10 mouse cellular contexts compared by ENCODE assay signal in the genomic region with DNA sequence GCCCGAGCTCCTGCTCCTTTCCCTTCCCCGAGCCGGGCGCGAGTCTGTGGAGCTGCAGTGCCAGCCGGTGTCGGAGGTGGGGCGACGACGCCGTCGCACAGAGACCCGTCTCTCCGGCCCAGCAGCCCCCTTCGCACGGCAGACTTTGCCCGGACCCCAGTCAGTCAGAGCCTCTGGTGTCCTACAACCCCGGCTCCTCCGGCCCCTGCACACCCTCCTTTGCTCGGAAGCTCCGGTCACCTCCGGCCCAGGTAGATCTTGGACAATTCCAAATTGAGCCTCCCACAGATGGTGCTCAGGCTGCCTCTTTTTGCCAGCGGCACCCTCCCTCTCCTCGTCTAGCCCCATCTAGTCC. TPM values are rescaled to one million over a fixed set of nuclear protein-coding genes. Genes with fewer than 3 reads are reported as not detected.
A peak's percentile ranks its signal among the peaks of the same experiment; 100 is the strongest.
DNase-seq lines count a peak whose midpoint lies in the region; ATAC-seq and TF ChIP-seq lines count a peak whose summit lies in the region.
"Had no signal": no experiment of that assay in that cellular context is flagged by ENCODE, and none has a peak within 500 bp of the region (broad histone marks: within the 10 kb centered on the region; RNA-seq: fewer than 3 reads in every experiment).

No protein-coding gene starts in this region.

- no peak overlapping the region for H3K9ac ChIP-seq in heart, adult 2 months (ENCODE audit: low read depth, low read length)
- no peak overlapping the region for H3K9ac ChIP-seq in liver, embryonic 12.5 days

- peak overlapping the region; percentile 84 for H3K4me2 ChIP-seq in liver, embryonic 12.5 days

- H3K4me3 ChIP-seq in heart, adult 2 months = peak overlapping the region; percentile 72
- peak overlapping the region; percentile 73 for H3K4me3 ChIP-seq in thymus, adult 2 months (ENCODE audit: control insufficient read depth, insufficient read depth, low read length)
- peak overlapping the region; percentile 68 for H3K4me3 ChIP-seq in liver, embryonic 12.5 days

- no peaks in the 10 kb centered on the region for H3K79me2 ChIP-seq in heart, adult 2 months (replicated peaks; ENCODE audit: control insufficient read depth, insufficient read depth, low read length)

- intact Hi-C loops in heart, adult 2 months (cut with DNase I) = loop anchor here (2.0 to 5.0 kb wide), 2 partner anchors 25 to 78 kb away; no protein-coding TSS in a partner anchor

- peak overlapping the region; percentile 20; the same call in 1 of the 2 replicates for H3K27ac ChIP-seq in heart, adult 2 months
- no peak overlapping the region for H3K27ac ChIP-seq in thymus, adult 2 months (ENCODE audit: control insufficient read depth, insufficient read depth, low read length)
- no peak overlapping the region for H3K27ac ChIP-seq in liver, embryonic 12.5 days
- H3K27ac ChIP-seq: macrophage had no signal

- H3K27me3 ChIP-seq in heart, adult 2 months (ENCODE audit: control insufficient read depth, insufficient read depth, low read length) = peaks cover 5% of the 10 kb centered on the region
- H3K27me3 ChIP-seq in thymus, adult 2 months (ENCODE audit: control insufficient read depth, insufficient read depth, low read length) = no peaks in the 10 kb centered on the region; the same call in 1 of the 2 replicates
- peaks cover 99% of the 10 kb centered on the region for H3K27me3 ChIP-seq in liver, embryonic 12.5 days (replicated peaks)

- DNase-seq in heart, adult 2 months = no peak
- DNase-seq in heart, adult 18-20 months = no peak
- DNase-seq in thymus, adult 2 months = no peak
- no peak for DNase-seq in thymus, postnatal 14 days
- no peak for DNase-seq in right cerebral cortex, adult 18-20 months
- DNase-seq in adrenal gland, postnatal 10 days = no peak

- TF ChIP-seq EP300 in heart, adult 2 months (IDR thresholded peaks at IDR 0.05; ENCODE audit: insufficient read depth, low read depth, low read length) = no peak

- H3K4me1 ChIP-seq in heart, adult 2 months (ENCODE audit: control insufficient read depth, insufficient read depth, low read length) = peaks cover 4% of the 10 kb centered on the region
- peaks cover 9% of the 10 kb centered on the region for H3K4me1 ChIP-seq in thymus, adult 2 months (replicated peaks; ENCODE audit: control insufficient read depth, insufficient read depth, low read length)
- H3K4me1 ChIP-seq in liver, embryonic 12.5 days = peaks cover 32% of the 10 kb centered on the region

- no peak for TF ChIP-seq CTCF in heart, adult 2 months (IDR thresholded peaks at IDR 0.05)
- no peak for TF ChIP-seq CTCF in thymus, adult 2 months (IDR thresholded peaks at IDR 0.05; ENCODE audit: borderline replicate concordance, control insufficient read depth, extremely low read depth, insufficient read depth, low read length, poor library complexity)

- peak; percentile 1; the same call in 1 of the 2 replicates for ATAC-seq in liver, embryonic 12.5 days
- no peak for ATAC-seq in inflammation-experienced regulatory T-cells, adult 6 months

- no peak for TF ChIP-seq POLR2A in heart, adult 2 months (IDR thresholded peaks at IDR 0.05; ENCODE audit: insufficient read depth, low read depth, low read length)
- no peak for TF ChIP-seq POLR2A in thymus, adult 2 months (IDR thresholded peaks at IDR 0.05; ENCODE audit: control insufficient read depth, extremely low read depth, insufficient read depth, low read length, poor library complexity)

- no peaks in the 10 kb centered on the region for H3K36me3 ChIP-seq in heart, adult 2 months (ENCODE audit: control insufficient read depth, insufficient read depth, low read length)
- no peaks in the 10 kb centered on the region for H3K36me3 ChIP-seq in thymus, adult 2 months (ENCODE audit: control insufficient read depth, insufficient read depth, low read length)
- peaks cover 22% of the 10 kb centered on the region for H3K36me3 ChIP-seq in liver, embryonic 12.5 days

- no peaks in the 10 kb centered on the region for H3K9me3 ChIP-seq in liver, embryonic 12.5 days (replicated peaks)

- 3% methylated on average over 24 of the region's 24 CpGs for WGBS in heart, adult 2 months
- 4% methylated on average over 24 of the region's 24 CpGs for WGBS in thymus, adult 2 months
- WGBS in liver, embryonic 12.5 days (ENCODE audit: insufficient replicate concordance) = 3% methylated on average over 24 of the region's 24 CpGs

RNA-seq across cellular contexts. Expression of a gene that starts 0.3 kb away (rescaled TPM):
- total RNA-seq in heart, adult 2 months (2021) = under 1 TPM; 0.21 to 0.66 TPM
- 0.39 and 0.73 TPM in 2 replicates for polyA plus RNA-seq in heart, adult 2 months (2012; rRNA removed)
- under 1 TPM; 0.30 to 0.46 TPM for total RNA-seq in heart, adult 18-20 months (2021)
- polyA plus RNA-seq in thymus, adult 2 months (2012; rRNA removed) = 3.0 and 3.5 TPM in 2 replicates
- polyA plus RNA-seq in liver, embryonic 12.5 days (2016; fragmentation: Nextera tagmentation; extraction: Ambion mirVana) = 0.18 and 0.20 TPM in 2 replicates
- under 1 TPM in 1 of 3 experiments, not detected in 2; 0.24 TPM for polyA plus RNA-seq in inflammation-experienced regulatory T-cells, adult 6 months (2017; shearing (Covaris generic))
- 1 to 10 TPM; 2.5 to 3.8 TPM for total RNA-seq in adrenal gland, postnatal 10 days (2021)
- polyA plus RNA-seq: macrophage had no signal

RNA-seq across cellular contexts. Expression of a gene that starts 0.5 kb away (rescaled TPM):
- 10 to 100 TPM; 23.2 to 25.0 TPM for total RNA-seq in heart, adult 2 months (2021)
- 26.9 and 37.8 TPM in 2 replicates for polyA plus RNA-seq in heart, adult 2 months (2012; rRNA removed)
- 10 to 100 TPM; 22.0 to 22.4 TPM for total RNA-seq in heart, adult 18-20 months (2021)
- polyA plus RNA-seq in thymus, adult 2 months (2012; rRNA removed) = 38.7 and 43.7 TPM in 2 replicates
- 13.0 and 14.5 TPM in 2 replicates for polyA plus RNA-seq in liver, embryonic 12.5 days (2016; fragmentation: Nextera tagmentation; extraction: Ambion mirVana)
- 1 to 10 TPM; 5.5 to 6.9 (median 5.6) TPM for polyA plus RNA-seq in inflammation-experienced regulatory T-cells, adult 6 months (2017; shearing (Covaris generic))
- 10 to 100 TPM; 36.9 to 43.6 TPM for total RNA-seq in adrenal gland, postnatal 10 days (2021)

RNA-seq across cellular contexts. Expression of a gene that starts 26.6 kb away (rescaled TPM):
- total RNA-seq in heart, adult 2 months (2021) = 100 to 1,000 TPM; 117 to 131 TPM
- 87.8 and 119 TPM in 2 replicates for polyA plus RNA-seq in heart, adult 2 months (2012; rRNA removed)
- total RNA-seq in heart, adult 18-20 months (2021) = 100 to 1,000 TPM; 107 to 108 TPM
- polyA plus RNA-seq in thymus, adult 2 months (2012; rRNA removed) = 17.9 and 23.1 TPM in 2 replicates
- 25.2 and 27.9 TPM in 2 replicates for polyA plus RNA-seq in liver, embryonic 12.5 days (2016; fragmentation: Nextera tagmentation; extraction: Ambion mirVana)
- polyA plus RNA-seq in inflammation-experienced regulatory T-cells, adult 6 months (2017; shearing (Covaris generic)) = not detected
- total RNA-seq in adrenal gland, postnatal 10 days (2021) = 100 to 1,000 TPM in 1 of 2 experiments, 10 to 100 TPM in 1; 95.2 to 118 TPM
- polyA plus RNA-seq: macrophage had no signal

RNA-seq across cellular contexts. Expression of a gene that starts 27.3 kb away (rescaled TPM):
- total RNA-seq in heart, adult 2 months (2021) = 1 to 10 TPM; 4.1 to 4.3 TPM
- 17.0 and 20.4 TPM in 2 replicates for polyA plus RNA-seq in heart, adult 2 months (2012; rRNA removed)
- 1 to 10 TPM; 3.0 to 3.1 TPM for total RNA-seq in heart, adult 18-20 months (2021)
- 9.6 and 19.9 TPM in 2 replicates for polyA plus RNA-seq in thymus, adult 2 months (2012; rRNA removed)
- 1.1 and 1.2 TPM in 2 replicates for polyA plus RNA-seq in liver, embryonic 12.5 days (2016; fragmentation: Nextera tagmentation; extraction: Ambion mirVana)
- polyA plus RNA-seq in inflammation-experienced regulatory T-cells, adult 6 months (2017; shearing (Covaris generic)) = not detected
- total RNA-seq in adrenal gland, postnatal 10 days (2021) = 10 to 100 TPM; 47.4 to 78.9 TPM
- total RNA-seq: common myeloid progenitor, adult 5-6 weeks had no signal
- polyA plus RNA-seq: macrophage had no signal

RNA-seq across cellular contexts. Expression of a gene that starts 29.4 kb away (rescaled TPM):
- not detected for total RNA-seq in heart, adult 2 months (2021)
- polyA plus RNA-seq in heart, adult 2 months (2012; rRNA removed) = not detected in 2 replicates
- total RNA-seq in heart, adult 18-20 months (2021) = not detected
- polyA plus RNA-seq in thymus, adult 2 months (2012; rRNA removed) = 0.05 TPM in 2 replicates
- polyA plus RNA-seq in liver, embryonic 12.5 days (2016; fragmentation: Nextera tagmentation; extraction: Ambion mirVana) = 0.83 and 1.3 TPM in 2 replicates
- not detected for polyA plus RNA-seq in inflammation-experienced regulatory T-cells, adult 6 months (2017; shearing (Covaris generic))
- total RNA-seq in adrenal gland, postnatal 10 days (2021) = 1 to 10 TPM; 2.5 to 3.3 TPM
- total RNA-seq: common myeloid progenitor, adult 5-6 weeks had no signal
- polyA plus RNA-seq: macrophage had no signal

Comparison
In these comparisons a context has a peak if more than half of its experiments do, and no peak if none do; other contexts are left out.
1. RNA of a gene that starts 26.6 kb away (polyA plus RNA-seq): 87.8 to 119 TPM in heart, adult 2 months, 25.2 to 27.9 TPM in liver, embryonic 12.5 days and 17.9 to 23.1 TPM in thymus, adult 2 months; not detected in inflammation-experienced regulatory T-cells, adult 6 months; every median in the first group is over 10 times any median in the second.
2. Peak in every context shown above with its lines, with median percentiles within 50 percentile points of each other: H3K4me3 ChIP-seq.